Mouse (Mus musculus) gastrocnemius, postnatal 14 days (tissue): ENCODE results near the gene Prr36. TPM values are rescaled to one million over a fixed set of nuclear protein-coding genes. Genes with fewer than 3 reads are reported as not detected.

ENCODE experiments used
- DNase-seq: peaks from one replicate; pipeline ENCODE4 v3.0.0; 2021; ENCODE audit warnings: mixed read lengths
- intact Hi-C: fragments of 180-260 bp; cut with DNase I; formaldehyde crosslinking; loops from one replicate; pipeline ENCODE4 v1.15.1; 2025; ENCODE audit warnings: low total_unique reads
- total RNA-seq, 2 experiments: library from RNA; stranded (reverse); gene quantifications; 2 replicates each; pipeline ENCODE4 v1.2.3; 2021

Gene Prr36
- total RNA-seq, 2 experiments from 2014 or later = 0.07 to 0.12 TPM

DNA sequence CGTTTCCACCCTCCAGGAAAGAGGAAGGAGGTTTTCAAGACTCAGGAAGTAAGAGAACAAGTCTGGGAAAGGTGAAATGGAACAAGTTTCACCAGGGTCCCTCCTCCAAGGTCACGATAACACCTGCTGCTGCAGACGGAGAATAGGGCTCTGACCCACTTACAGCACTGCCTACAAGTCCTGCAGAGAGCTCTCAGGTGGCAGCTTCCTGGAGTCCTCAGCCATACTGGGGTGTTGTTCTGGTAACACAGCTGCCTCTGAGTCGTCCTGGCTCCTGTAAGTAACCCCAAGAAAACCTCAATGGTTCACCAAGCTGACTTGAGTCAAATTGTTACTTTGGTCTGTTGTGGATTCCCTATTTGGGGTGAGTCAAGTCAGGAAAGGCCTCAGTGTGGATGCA lies 54.5 kb downstream of the Prr36 start:
- DNase-seq = no peak
- intact Hi-C loops = no loop called here

Other genes starting within 250 kb of the Prr36 start
- 1 to 10 TPM; 1.2 to 2.8 TPM for gene Cd209f, start 111.6 kb downstream of the Prr36 start, total RNA-seq
- under 1 TPM in 1 of 2 experiments, not detected in 1; 0.45 TPM for gene Cd209g, start 83.4 kb downstream of the Prr36 start, total RNA-seq
- gene Evi5l, start 50.9 kb downstream of the Prr36 start, total RNA-seq = 10 to 100 TPM; 11.1 to 12.4 TPM
- gene Lrrc8e, start 9.4 kb upstream of the Prr36 start, total RNA-seq = under 1 TPM in 1 of 2 experiments, not detected in 1; 0.04 TPM
- 10 to 100 TPM; 60.5 to 74.6 TPM for gene Map2k7, start 21.3 kb upstream of the Prr36 start, total RNA-seq
- under 1 TPM in 1 of 2 experiments, not detected in 1; 0.18 TPM for gene Gm49320, start 21.4 kb upstream of the Prr36 start, total RNA-seq
- gene Tgfbr3l, start 30.8 kb upstream of the Prr36 start, total RNA-seq = 1 to 10 TPM; 1.8 to 3.4 TPM
- 10 to 100 TPM; 10.1 to 12.2 TPM for gene Snapc2, start 35.6 kb upstream of the Prr36 start, total RNA-seq
- 1 to 10 TPM; 1.4 to 2.5 TPM for gene Ctxn1, start 41.8 kb upstream of the Prr36 start, total RNA-seq
- gene Timm44, start 58.5 kb upstream of the Prr36 start, total RNA-seq = 10 to 100 TPM; 67.8 to 82.1 TPM
- 1 to 10 TPM; 8.7 to 9.4 TPM for gene Ccl25, start 107.8 kb upstream of the Prr36 start, total RNA-seq
- 10 to 100 TPM; 42.6 to 47.7 TPM for gene Elavl1, start 108.0 kb upstream of the Prr36 start, total RNA-seq